Mouse (Mus musculus) right cerebral cortex, postnatal 25 days (tissue): ENCODE data around the gene Dusp27.

Experiments used
- DNase-seq: peaks from one replicate; pipeline ENCODE4 v3.0.0; 2022

Dusp27 gene

GRCm38 (mm10) chr1:166127719-166128118 is at the start of gene Dusp27:
Dusp27 (minus strand) TSS chr1:166127922.
- no peak for DNase-seq

- DNase-seq, result no peak
These were observed 45.9 kb upstream of the Dusp27 start for GRCm38 (mm10) chr1:166173621-166174020.

GRCm38 (mm10) chr1:166172992-166173391 is 45.3 kb upstream of the Dusp27 start:
- no peak for DNase-seq

GRCm38 (mm10) chr1:166170852-166171251 is 43.1 kb upstream of the Dusp27 start:
- no peak for DNase-seq

- DNase-seq, result no peak
These were observed 42.0 kb upstream of the Dusp27 start for GRCm38 (mm10) chr1:166169713-166170112.

GRCm38 (mm10) chr1:166168017-166168416 is 40.3 kb upstream of the Dusp27 start:
- DNase-seq, result no peak

- DNase-seq, result no peak
These were observed 39.7 kb upstream of the Dusp27 start for GRCm38 (mm10) chr1:166167405-166167804.

GRCm38 (mm10) chr1:166165159-166165558 is 37.4 kb upstream of the Dusp27 start:
- DNase-seq, result no peak

GRCm38 (mm10) chr1:166164580-166164979 is 36.9 kb upstream of the Dusp27 start:
- DNase-seq, result no peak

GRCm38 (mm10) chr1:166160569-166161445 is 33.1 kb upstream of the Dusp27 start:
- peak; percentile 67 for DNase-seq

GRCm38 (mm10) chr1:166160111-166160510 is 32.4 kb upstream of the Dusp27 start:
- DNase-seq, result no peak

DNA sequence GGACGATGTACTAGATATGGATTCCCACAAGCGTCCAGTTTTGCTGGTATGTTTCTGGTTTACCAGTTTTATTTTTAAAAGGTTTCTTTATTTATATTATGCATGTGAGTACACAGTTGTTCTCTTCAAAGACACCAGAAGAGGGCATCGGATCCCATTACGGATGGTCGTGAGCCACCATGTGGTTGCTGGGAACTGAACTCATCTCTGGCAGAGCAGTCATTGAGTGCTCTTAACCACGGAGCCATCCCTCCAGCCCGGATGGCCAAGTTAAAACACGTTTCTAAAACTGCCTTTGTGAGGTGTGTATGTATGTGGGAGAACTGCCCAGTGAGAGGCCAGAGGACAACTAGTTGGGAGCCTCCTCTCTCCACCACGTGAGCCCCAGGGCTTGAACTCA is 30.9 kb upstream of the Dusp27 start:
- no peak for DNase-seq

- no peak for DNase-seq
These were observed 30.0 kb upstream of the Dusp27 start for GRCm38 (mm10) chr1:166157712-166158111.

DNA sequence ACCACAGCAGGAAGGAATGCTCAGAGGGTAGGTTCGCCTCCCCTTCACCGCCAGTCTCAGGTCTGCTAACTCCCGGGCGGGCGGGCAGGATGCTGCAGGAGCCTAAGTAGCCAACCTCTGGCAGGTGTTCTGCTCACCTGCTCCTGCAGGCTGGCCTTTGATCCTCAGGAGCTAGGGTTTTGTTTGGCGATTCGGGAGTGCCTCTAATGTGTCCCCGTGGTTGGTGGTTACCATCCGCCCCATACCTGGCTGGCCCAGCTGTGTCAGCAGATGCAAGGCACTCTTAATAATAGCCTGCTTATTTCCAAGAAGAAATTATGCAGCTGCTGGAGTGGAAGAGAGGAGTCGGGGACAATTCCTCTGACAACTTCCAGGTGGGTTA is 27.4 kb upstream of the Dusp27 start:
- no peak for DNase-seq

DNA sequence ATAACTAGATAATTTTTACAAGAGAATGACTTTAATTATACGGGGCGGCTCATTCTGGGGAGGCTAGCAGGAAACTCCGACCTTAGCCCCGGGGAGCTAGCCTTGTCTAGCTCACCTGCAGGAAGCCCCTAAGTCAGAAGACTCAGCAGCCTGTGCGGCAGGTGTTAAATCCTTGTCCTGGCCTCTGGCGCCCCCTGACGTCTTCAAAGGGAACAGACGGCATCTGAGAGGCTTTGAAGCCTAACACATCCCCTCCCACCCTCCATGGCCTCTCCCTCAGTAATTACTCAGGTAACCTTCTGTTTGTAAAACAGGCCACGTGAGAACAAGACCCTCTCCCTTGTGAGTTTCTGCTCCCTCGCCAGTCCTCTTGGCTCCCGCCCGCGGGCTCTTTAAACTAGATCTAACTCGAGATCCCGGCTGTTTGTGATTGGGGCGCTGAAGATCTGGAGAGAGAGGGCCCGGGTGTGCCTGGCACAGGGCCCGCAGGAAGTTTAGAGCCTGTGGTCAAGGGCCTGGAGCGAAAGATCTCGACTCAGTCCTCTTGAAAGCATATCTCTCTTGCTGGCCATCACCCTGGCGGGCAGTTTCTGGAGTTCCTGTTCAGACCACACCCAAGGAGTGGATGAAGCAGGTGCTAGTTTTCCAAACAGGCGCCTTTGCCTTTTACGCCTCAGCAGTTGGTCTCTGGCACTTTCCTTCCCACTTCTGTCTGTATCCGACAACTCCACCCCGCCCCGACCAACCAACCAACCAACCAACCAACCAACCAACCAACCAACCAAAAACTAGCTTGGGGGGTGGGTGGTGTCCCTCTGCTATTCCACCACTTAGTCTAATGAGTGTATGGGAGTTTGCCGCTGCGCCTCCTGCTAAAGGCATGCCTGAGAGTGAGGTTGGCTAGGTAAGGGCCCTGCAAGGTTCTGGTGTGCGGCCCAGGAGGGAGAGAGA is 26.7 kb upstream of the Dusp27 start:
- peak; percentile 61 for DNase-seq

DNA sequence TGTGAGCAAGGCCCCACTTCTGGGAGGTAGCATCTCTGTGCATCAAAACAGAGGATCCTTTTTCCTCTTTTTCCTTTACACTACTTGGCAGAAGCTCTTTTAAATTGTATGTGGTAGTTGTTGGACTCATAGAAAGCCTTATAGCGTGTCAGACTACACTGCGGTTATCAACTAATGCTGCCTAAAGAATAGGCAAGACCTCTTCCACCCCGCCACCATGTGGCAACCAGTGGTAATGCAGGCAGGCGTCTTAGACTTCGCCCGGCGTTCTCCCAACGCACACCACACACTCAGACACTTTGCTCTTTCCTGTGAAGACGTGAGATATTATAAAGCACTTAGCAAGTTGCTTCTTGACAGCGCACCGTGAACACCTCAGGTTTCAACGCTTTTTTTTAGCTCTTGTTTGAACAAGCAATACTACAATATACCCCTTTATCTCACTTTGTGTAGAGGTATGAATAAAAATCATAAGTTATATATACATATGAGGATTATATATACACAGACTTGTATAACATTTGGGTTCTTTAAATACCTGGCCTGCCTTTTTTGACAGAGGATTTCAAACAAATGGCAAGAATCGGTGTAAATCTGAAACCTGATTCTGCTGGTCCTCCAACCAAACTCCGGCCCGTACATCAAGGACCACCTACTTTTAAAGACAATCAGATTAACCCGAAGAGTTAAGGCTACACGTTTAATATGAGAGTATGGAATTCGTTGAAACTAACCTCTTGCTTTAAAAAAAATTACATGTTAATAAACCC is 25.8 kb upstream of the Dusp27 start:
- DNase-seq, result peak; percentile 79

- no peak for DNase-seq
These were observed 24.3 kb upstream of the Dusp27 start for GRCm38 (mm10) chr1:166152034-166152433.

DNA sequence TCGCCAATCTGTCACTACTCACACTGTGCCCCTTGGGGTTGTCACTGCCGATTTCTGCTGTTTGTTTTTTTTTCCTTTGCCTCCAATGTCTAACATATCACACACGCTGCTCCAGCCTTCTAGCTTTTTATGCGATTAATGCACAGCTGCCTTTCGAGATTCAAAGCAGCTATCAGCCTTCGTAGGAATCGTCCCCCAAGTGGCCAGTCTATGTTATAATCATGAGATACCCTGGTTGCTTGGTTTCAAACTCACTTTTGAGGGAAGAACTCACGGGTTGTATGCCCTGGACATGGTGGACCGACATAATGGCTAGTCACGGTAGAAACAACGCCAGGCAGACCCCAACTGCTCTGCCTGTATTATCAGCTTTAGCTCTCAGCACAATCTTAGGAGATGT is 23.6 kb upstream of the Dusp27 start:
- DNase-seq, result no peak

DNA sequence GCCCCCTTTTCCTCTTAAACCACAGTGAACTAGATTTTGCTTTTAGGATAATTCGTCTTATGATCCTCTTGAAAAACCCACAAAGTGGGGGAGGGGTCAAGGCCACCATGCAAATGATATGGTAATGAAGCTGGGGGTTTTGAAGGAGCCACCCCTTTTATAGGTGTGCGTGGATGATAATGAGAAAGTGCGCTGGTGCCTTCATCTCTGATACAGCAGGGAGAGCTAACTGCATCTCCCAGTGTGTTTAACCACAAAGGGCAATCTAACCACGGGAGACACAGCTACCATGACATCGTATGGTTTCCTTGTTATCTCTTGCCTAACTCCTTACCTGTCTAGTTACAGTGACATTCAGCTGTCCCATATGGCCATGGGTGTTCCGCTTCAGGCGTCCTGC is 22.3 kb upstream of the Dusp27 start:
- DNase-seq, result no peak

GRCm38 (mm10) chr1:166149441-166149840 is 21.7 kb upstream of the Dusp27 start:
- no peak for DNase-seq

DNA sequence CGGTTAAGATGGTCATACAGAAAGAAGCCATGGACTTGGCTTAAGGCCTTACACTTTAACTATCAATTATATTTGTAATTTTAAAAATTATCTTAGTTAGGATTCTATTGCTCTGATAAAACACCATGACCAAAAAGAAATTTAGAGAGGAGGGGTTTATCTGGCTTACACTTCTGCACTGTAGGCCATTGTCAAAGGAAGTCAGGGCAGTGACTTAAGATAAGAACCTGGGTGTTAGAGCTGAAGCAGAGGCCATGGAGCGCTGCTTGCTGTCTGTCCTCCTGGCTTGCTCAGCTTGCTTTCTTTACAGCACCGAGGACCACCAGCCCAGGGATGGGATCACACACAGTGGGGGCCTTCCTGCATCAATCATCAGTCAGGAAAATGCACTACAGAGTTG is 19.9 kb upstream of the Dusp27 start:
- DNase-seq, result no peak

DNA sequence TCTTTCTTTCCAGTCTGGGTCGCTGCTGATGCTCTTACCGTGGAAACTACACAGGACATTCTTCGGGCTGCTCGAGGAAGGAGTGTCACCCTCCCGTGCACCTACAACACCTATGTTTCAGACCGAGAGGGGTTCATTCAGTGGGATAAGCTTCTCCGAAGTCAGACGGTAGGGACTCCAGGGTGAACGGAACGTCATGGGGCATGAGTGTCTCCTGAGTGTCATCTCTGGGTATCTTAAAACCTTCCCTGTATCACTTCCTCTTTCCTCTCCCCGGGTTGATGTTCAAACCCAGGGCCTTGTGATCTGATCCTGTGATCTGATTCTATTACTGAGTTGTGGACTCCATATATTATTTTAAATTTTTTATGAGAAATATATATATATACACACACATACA is 18.9 kb upstream of the Dusp27 start:
- DNase-seq, result no peak

GRCm38 (mm10) chr1:166142369-166142768 is 14.6 kb upstream of the Dusp27 start:
- DNase-seq, result no peak
